Mouse (Mus musculus): ENCODE measurements around the gene Rnd2. TPM values are rescaled to one million over a fixed set of nuclear protein-coding genes. Genes with fewer than 3 reads are reported as not detected.
"Not testable (repeated sequence)": the region's sequence is repeated elsewhere in the genome, so short reads cannot be mapped to it uniquely, and the experiment has no call there.

Gene Rnd2
- total RNA-seq (2021): 100 to 1,000 TPM; 145 to 159 TPM

DNA sequence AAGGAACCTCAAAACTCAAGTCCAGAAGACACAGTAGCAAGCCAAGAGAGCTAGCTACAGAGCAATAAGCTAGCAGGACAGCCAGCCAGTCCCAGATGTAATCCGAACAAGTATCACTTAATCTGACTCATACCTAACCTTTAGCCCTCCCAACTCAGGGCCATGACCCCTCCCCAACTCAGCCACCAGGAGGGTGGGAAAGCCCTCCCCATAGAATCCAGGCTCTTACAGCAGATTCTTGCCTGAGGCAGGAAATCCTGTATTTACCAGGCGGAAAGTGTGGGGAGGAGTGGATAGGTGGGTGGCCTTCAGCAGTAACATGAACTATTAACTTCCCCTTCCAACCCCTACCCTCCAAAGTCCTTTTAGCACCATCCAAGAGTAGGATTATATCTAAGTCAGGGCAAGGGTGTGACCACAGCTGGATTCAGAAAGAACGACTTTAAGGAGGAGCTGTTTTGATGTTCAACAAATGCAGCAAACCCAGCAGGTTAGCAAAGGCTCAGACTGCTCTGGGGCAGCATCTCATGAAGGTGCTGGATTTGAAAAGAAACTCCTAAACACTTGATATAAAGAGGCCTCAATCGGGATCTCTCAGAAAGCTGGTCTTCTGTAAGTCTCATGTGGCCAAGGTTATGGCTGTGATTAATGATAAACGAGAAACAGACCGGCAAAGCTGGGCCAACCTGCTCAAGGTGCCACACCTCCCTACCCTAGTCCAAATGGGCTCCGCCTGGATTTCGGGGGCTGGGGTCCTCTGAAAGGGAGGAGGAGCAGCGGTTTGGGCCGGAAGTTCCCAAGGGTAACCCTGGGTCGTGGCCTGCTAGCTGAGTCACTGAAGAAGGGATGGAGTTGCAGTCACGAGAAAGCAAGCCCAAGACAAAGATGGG, at the start of gene Rnd2:
Gene Rnd2 (plus strand): TSS at position 789 of the 890 bp plus-strand sequence.
- no peak for DNase-seq (ENCODE audit: extremely low spot score in 1 of 2, low spot score in 1 of 2)

DNA sequence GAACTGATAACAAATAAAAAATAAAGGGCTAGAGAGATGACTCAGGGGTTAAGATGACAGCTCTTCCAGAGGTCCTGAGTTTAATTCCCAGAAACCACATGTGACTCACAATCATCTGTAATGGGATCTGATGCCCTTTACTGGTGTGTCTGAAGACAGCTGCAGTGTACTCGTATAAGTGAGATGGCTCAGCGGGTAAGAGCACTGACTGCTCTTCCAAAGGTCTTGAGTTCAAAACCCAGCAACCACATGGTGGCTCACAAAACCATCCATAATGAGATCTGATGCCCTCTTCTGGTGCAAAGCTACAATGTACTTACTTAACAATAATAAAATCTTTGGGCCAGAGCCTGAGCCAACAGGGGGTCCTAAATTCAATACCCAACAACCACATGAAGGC, 49.5 kb upstream of the Rnd2 start:
- DNase-seq (ENCODE audit: extremely low spot score in 1 of 2, low spot score in 1 of 2): no peak

GRCm38 (mm10) chr11:101416433-101417100, 48.2 kb upstream of the Rnd2 start:
- no peak for DNase-seq (ENCODE audit: extremely low spot score in 1 of 2, low spot score in 1 of 2)

DNA sequence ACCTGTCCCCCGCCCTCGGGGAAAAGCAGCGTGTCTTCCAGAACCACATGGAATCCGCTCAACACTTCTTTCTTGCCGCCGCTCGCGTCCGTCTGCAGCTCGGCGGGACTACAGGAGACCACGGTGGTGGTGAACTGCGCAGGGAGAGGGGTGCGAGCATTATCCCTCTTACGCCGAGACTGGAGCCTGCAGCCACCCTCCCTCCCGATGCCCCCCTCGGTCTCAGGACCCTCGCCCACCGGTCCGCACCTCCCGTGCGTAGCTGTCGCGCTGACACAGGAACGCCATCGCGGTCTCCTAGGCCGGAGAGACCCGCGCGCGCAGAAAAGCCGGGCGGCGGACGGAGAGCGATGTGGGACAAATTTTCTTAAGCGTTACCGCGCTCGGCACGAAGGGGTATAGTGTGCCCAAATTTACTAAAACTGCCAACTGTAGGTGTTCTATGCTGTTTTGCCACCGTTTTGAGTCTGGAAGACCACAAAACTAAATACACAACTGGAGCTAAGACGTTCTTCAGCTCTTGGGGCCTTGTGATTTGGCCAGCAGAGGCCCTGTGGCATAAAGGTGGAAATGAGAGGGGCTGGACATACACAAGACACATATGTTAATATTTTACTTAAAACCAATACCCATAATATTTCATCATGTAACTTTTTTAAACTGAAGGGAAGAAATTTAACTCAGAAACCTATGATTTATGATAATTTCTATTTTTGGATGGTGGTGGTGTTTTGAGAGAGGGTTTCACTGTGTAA, 47.5 kb upstream of the Rnd2 start, which contains the start of gene Aarsd1:
Gene Aarsd1 (minus strand): TSS at position 515 of the 755 bp plus-strand sequence.
- DNase-seq (ENCODE audit: extremely low spot score in 1 of 2, low spot score in 1 of 2): peak; percentile 84 to 92

- no peak for DNase-seq (ENCODE audit: extremely low spot score in 1 of 2, low spot score in 1 of 2)
Observed at GRCm38 (mm10) chr11:101418991-101419390, 45.8 kb upstream of the Rnd2 start.

- no peak for DNase-seq (ENCODE audit: extremely low spot score in 1 of 2, low spot score in 1 of 2)
Observed at GRCm38 (mm10) chr11:101419610-101420009, 45.2 kb upstream of the Rnd2 start.

DNA sequence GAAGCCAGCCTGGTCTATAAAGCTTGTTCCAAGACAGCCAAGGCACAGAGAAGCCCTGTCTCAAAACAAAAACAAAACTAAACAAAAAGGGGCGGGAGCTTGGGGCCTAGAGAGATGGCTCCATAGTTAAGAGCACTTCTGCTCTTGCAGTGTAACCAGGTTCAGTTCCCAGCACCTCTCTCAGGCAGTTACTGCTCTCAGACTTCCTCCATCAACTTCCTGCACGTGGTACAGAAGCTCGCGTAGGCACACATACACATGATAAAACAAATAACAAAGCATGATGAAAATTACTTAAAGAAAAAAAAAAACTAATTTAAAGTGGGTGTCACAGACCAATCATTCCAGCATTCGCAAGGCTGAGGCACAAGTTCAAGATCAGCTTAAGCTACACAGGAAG, 44.7 kb upstream of the Rnd2 start:
- no peak for DNase-seq (ENCODE audit: extremely low spot score in 1 of 2, low spot score in 1 of 2)

DNA sequence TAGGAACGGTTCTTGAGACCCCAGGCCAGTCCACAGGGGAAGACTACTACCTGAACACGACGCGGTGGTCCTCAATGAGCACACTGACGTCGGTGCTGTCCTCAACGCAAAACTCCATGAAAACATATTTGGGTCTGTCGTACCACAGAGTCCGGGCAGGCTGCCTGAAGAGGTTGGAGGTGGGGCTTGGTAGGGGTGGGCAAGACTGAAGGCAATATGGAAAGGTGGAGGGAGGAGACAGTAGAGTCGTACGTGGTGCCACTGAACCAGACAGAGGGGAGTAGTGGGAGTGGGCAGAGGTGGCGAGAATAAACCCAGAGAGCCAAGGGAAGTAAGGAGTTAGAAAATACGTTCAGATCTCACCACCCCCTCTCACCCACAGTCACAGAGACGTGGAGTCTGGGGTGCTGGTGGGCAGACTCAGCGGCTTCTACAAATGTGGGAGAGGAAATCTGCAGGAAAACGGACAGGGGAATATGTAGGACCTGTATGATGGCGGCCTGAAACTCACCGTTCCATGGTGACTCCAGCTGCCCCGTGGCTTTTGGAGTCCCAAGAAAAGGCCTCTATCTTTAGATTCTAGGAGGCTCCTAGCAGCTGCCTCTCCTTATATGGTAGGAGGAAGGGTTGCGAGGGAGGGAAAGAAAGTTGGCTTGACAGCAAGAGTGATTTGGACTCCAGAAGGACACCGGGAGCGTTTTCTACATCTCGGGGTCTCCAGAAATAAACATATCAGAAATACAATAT, 40.5 kb upstream of the Rnd2 start, which contains the start of gene Gm27029:
Gene Gm27029 (minus strand): TSS at position 692 of the 747 bp plus-strand sequence.
- DNase-seq (ENCODE audit: extremely low spot score in 1 of 2, low spot score in 1 of 2): no peak

DNA sequence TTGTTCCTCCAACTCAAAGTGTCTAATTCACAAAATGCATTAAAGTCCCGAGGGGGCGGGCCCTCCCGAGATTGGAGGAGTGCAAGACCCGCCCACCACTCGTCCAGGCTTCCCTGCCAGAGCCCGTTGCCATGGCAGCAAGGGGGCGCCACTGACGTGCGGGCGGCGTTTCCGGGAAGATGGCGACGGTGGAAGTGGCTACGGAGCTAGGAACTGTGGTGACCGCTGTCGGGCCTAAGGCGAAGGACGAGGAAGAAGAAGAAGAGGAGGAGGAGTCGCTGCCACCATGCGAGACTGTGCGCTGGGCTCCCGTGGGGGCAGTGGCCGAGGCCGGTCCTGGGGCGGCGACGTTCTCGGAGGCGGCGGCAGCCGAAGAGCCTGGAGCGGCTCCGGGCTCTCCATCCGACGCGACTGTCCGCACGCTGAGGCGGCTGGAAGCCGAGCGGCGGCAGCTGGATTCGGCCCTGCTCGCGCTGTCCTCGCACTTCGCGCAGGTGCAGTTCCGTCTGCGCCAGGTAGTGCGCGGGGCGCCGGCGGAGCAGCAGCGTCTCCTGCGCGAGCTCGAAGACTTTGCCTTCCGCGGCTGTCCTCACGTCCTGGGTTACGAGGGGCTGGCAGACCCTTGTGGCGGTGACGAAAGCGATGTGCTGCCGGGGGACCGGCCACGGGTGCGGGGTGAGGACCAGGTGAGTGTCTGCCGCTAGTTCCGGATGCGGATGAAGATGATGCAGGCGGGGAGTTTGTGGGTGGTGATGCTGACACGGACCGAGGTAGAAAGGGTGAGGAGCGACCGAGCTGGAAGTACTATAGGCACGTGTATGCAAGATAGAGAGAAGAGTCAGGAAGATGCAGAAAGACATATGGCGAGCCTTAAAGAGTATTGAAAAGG, 39.6 kb upstream of the Rnd2 start, which contains the start of the genes Rundc1 and Ptges3l:
Gene Rundc1 (plus strand): TSS at position 161 of the 889 bp plus-strand sequence.
Gene Ptges3l (minus strand): TSS at position 409 of the 889 bp plus-strand sequence.
- DNase-seq (ENCODE audit: extremely low spot score in 1 of 2, low spot score in 1 of 2): peak; percentile 98

DNA sequence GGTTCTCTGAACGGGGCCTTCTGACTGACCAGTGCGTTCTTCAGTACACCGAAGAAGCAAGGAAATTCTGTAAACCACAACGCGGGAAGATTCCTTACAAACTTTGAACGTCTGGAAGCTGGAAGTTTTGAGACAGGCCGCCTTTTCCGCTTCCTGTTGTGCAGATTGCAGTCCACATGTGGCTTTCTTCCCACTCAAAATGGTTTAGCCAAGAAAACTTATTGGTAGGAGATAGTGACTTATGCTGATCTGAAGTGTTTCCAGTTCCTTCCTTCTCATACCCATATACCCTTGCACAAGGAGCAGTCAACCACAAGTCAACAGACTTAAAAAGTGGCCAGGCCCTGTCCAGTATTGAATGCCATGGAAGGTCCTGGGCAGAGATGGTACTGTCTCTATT, 38.6 kb upstream of the Rnd2 start:
- DNase-seq (ENCODE audit: extremely low spot score in 1 of 2, low spot score in 1 of 2): no peak

DNA sequence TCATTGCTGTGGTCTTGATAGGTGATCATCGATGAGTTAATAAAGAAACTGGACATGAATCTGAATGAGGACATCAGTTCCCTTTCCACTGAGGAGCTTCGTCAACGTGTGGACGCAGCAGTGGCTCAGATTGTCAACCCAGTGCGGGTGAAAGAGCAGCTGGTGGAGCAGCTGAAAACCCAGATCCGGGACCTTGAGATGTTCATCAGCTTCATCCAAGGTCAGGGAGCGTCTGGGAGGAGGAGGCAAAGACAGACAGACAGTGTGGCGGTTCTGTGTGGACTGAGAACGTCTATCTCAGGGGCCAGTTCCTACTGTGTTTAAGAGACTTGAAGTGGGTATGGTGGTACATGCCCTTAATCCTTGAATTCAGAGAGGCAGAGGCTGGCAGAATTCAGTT, 33.5 kb upstream of the Rnd2 start:
- DNase-seq (ENCODE audit: extremely low spot score in 1 of 2, low spot score in 1 of 2): no peak

DNA sequence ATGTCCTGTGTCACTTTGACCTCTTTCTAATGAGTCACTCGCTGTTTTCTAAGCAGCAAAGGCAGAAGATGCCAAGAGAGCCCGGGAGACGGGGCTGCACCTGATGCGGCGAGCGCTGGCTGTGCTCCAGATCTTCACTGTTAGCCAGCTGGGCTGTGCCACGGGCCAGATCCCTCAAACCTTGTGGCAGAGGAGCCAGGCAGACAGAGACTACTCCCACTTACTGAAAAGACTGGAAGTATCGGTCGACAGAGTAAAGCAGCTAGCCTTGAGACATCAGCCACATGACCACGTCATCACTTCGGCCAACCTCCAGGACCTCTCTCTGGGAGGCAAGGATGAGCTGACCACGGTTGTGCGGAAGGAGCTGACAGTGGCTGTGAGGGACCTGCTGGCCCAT, 31.4 kb upstream of the Rnd2 start:
- no peak for DNase-seq (ENCODE audit: extremely low spot score in 1 of 2, low spot score in 1 of 2)

- DNase-seq (ENCODE audit: extremely low spot score in 1 of 2, low spot score in 1 of 2): no peak
Observed at GRCm38 (mm10) chr11:101435831-101436230, 29.0 kb upstream of the Rnd2 start.

DNA sequence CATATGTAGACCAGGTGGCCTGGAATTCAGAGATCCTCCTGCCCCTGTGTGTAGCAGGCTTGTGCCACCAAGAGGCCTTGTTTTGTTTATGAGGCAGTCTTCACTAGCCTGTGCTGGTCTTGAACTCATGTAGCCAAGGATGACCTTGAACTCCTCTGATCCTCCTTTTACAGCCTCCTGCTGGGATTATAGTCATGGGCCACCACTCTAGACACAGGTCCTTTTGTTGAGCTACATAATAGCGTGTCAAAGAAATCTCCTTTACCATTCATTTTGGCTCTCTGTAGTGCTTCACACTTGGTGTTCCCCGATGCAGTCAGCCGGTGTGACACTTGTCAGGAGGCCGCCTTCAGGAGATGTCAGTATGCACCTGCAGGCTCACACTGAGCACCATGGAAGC, 27.9 kb upstream of the Rnd2 start:
- DNase-seq (ENCODE audit: extremely low spot score in 1 of 2, low spot score in 1 of 2): no peak

DNA sequence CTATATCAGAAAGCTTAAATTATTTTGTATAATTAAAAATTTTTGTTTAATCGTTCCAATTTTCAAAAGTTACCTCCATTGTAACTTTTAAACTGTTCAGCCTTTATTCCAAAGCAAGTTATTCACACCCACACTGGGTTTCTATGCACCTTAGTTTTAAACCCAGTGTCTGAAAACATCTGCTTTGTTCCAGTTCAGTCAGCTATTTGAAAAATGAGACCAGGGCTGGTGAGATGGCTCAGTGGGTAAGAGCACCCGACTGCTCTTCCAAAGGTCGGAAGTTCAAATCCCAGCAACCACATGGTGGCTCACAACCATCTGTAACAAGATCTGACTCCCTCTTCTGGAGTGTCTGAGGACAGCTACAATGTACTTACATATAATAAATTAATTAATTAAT, 26.8 kb upstream of the Rnd2 start:
- not testable (repeated sequence) for DNase-seq (ENCODE audit: extremely low spot score in 1 of 2, low spot score in 1 of 2)

DNA sequence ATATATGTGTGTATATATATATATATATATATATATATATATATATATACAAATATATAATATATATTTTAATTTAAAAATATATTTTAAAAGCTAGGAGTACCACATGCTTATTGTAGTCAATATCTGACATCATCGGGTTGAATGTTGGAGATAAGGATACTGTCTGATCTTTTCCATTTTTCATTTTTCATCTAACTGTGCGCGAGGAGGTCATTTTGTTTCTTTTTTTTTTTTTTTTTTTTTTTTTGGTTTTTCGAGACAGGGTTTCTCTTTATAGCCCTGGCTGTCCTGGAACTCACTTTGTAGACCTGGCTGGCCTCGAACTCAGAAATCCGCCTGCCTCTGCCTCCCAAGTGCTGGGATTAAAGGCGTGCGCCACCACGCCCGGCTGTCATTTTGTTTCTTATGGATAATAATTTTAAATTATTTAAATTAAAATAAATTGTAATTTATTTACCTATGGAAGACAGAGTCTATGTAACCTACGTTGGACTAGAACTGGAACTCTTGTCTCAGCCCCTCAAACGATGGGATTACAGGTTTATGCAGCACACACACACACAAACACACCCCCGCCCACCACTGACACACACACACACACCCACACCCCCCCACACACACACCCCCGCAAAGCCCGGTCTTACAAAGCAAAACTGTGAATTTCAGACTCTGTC, 23.2 kb upstream of the Rnd2 start:
- DNase-seq (ENCODE audit: extremely low spot score in 1 of 2, low spot score in 1 of 2): not testable (repeated sequence)

GRCm38 (mm10) chr11:101442127-101442693, 22.6 kb upstream of the Rnd2 start, which contains the start of gene Rpl27:
Gene Rpl27 (plus strand): TSS chr11:101442298.
- peak; percentile 83 to 90 for DNase-seq (ENCODE audit: extremely low spot score in 1 of 2, low spot score in 1 of 2)

GRCm38 (mm10) chr11:101442760-101443159, 22.0 kb upstream of the Rnd2 start:
- no peak for DNase-seq (ENCODE audit: extremely low spot score in 1 of 2, low spot score in 1 of 2)
